Mouse (Mus musculus): ENCODE data around the gene Larp4. TPM values are rescaled to one million over a fixed set of nuclear protein-coding genes. Genes with fewer than 3 reads are reported as not detected.
A peak's percentile ranks its signal among the peaks of the same experiment; 100 is the strongest.

The Larp4 gene
- polyA plus RNA-seq, 1 experiment from 2014 or later = 27.4 TPM

DNA sequence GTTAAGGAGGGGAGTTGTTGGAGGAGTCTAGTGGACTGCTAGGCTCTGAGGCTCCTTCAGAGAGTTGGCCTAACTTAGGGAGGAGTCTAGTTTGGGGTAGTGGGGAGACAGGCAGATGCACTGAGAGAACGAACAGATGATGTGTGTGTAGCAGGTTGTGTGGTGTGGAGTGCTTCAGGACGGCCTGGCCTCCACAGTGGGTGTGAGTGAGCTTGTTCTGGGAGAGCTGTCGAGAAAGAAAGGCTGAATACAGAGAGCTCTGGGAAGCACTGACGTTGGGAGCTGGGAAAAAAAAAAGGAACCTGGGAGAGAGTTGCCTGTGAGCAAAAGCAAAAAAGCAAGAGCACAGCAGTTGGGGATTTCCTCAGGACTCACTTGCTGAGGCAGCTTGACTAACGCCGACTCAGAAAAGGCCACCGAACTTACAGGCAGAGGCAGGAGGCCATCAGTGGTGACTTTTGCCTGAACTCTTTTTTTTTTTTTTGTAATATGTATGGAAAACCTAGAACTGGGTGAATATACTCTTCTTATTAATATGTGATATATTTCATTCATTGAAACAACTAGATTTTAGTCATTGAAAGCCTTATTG is 79.7 kb downstream of the Larp4 start:
- H3K9me3 ChIP-seq (ENCODE audit: control insufficient read depth, low read length) = no peaks in the 10 kb centered on the region
- no peak overlapping the region for H3K4me3 ChIP-seq (replicated peaks; ENCODE audit: low read length)
- ATAC-seq = no peak

DNA sequence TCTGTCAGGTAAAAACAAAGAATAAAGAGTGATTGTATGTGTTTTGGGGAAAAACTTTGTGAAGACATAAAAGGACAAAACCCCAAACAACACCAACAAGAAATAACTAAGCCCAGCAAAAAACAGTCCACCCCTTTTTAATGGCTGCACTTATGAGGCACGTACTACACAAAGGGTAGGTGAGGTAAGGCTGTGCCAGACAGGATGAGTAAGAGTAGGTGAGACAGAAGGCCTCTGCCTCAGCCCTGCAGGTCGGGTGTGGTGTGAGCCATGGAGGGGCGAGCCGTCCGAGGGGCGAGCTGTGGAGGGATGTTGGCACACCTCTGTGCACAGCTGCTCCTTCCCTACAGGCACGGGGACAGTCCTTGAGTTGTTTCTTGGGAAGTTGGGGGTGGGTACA is 81.1 kb downstream of the Larp4 start:
- no peak overlapping the region for H3K27ac ChIP-seq (ENCODE audit: low read length)
- H3K4me1 ChIP-seq (replicated peaks; ENCODE audit: control insufficient read depth, insufficient read depth, low read length) = peaks cover 8% of the 10 kb centered on the region
- WGBS = 72% methylated on average over 7 of the region's 7 CpGs
- ATAC-seq = no peak
- no peaks in the 10 kb centered on the region for H3K9me3 ChIP-seq (ENCODE audit: control insufficient read depth, low read length)
- no peak overlapping the region for H3K9ac ChIP-seq (replicated peaks; ENCODE audit: low read depth, low read length)
- H3K4me2 ChIP-seq (ENCODE audit: low read length) = no peak overlapping the region
- H3K4me3 ChIP-seq (replicated peaks; ENCODE audit: low read length) = no peak overlapping the region
- H3K36me3 ChIP-seq (ENCODE audit: control insufficient read depth, insufficient read depth) = 0 out of 2 replicates have a peak, but pooled peaks cover 6% of the 10 kb centered on the region
- H3K27me3 ChIP-seq (replicated peaks; ENCODE audit: control insufficient read depth, insufficient read depth, low read length) = no peaks in the 10 kb centered on the region

More for the DNA sequence above, 79.7 kb downstream of the Larp4 start:
- Histone ChIP-seq H3K27ac (ENCODE audit: low read length) (no peak overlapping the region), H3K9ac (replicated peaks; ENCODE audit: low read depth, low read length) (no peak overlapping the region), H3K4me1 (replicated peaks; ENCODE audit: control insufficient read depth, insufficient read depth, low read length) (peaks cover 19% of the 10 kb centered on the region), H3K4me2 (ENCODE audit: low read length) (no peak overlapping the region), H3K27me3 (replicated peaks; ENCODE audit: control insufficient read depth, insufficient read depth, low read length) (no peaks in the 10 kb centered on the region), H3K36me3 (ENCODE audit: control insufficient read depth, insufficient read depth) (0 out of 2 replicates have a peak, but pooled peaks cover 6% of the 10 kb centered on the region)
- 68% methylated on average over 7 of the region's 7 CpGs for WGBS

DNA sequence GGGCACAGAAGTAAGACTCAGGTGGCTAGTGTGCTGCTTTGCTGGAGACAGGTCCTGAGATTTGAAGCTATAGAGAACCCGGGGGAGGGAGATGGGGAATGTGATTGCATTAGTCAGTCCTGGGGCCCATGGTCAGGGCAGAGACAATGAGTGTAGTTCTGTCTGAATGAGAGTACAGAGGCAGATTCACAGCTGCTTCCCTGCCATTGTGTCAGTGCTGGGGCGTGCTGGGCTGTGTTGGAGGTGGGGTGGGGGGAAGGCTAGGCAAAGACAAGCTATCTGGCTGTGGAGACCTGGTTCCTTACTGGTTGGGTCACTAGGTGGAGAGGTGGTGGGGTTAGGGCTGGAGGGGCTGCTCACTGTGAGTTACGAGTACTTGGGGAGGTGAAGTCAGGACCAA is 82.9 kb downstream of the Larp4 start:
- WGBS = 43% methylated on average over 3 of the region's 3 CpGs
- Histone ChIP-seq H3K36me3 (ENCODE audit: control insufficient read depth, insufficient read depth) (0 out of 2 replicates have a peak, but pooled peaks cover 3% of the 10 kb centered on the region), H3K4me2 (ENCODE audit: low read length) (no peak overlapping the region), H3K27ac (ENCODE audit: low read length) (peak overlapping the region; percentile 5; the same call in 1 of the 2 replicates), H3K9ac (replicated peaks; ENCODE audit: low read depth, low read length) (no peak overlapping the region), H3K9me3 (ENCODE audit: control insufficient read depth, low read length) (no peaks in the 10 kb centered on the region), H3K4me1 (replicated peaks; ENCODE audit: control insufficient read depth, insufficient read depth, low read length) (peaks cover 5% of the 10 kb centered on the region; the same call in 1 of the 2 replicates), H3K4me3 (replicated peaks; ENCODE audit: low read length) (no peak overlapping the region), H3K27me3 (replicated peaks; ENCODE audit: control insufficient read depth, insufficient read depth, low read length) (no peaks in the 10 kb centered on the region)
- ATAC-seq = no peak

DNA sequence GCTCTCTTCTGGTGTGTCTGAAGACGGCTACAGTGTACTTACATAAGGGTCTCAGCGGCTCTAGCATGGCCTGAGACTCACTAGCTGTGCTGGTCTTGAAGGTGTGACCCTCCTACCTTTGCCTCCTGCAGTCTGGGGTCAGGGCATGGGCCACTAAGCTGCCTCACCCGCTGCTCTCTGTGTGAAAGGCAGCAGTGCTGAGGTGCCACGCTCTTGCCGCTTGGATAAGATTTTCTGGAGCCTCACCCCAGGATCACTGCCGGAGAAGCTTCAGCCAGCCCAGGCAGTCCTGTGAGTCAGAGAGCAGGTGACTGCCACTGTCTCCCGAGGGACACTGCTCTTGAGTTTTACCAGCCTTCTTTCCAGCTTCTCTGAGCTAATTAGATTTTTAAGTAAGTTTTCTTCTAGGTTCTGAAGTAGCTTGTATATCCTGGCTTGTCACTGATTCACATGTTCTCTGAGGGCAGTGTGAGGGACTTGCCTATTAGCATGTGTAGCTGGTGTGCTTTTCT is 86.6 kb downstream of the Larp4 start:
- no peak for ATAC-seq
- no peaks in the 10 kb centered on the region for H3K9me3 ChIP-seq (ENCODE audit: control insufficient read depth, low read length)
- no peak overlapping the region for H3K4me2 ChIP-seq (ENCODE audit: low read length)
- 95% methylated on average over 7 of the region's 7 CpGs for WGBS
- no peaks in the 10 kb centered on the region for H3K36me3 ChIP-seq (ENCODE audit: control insufficient read depth, insufficient read depth)
- H3K27ac ChIP-seq (ENCODE audit: low read length) = no peak overlapping the region
- H3K4me1 ChIP-seq (replicated peaks; ENCODE audit: control insufficient read depth, insufficient read depth, low read length) = peaks cover 7% of the 10 kb centered on the region
- H3K9ac ChIP-seq (replicated peaks; ENCODE audit: low read depth, low read length) = no peak overlapping the region
- no peaks in the 10 kb centered on the region for H3K27me3 ChIP-seq (replicated peaks; ENCODE audit: control insufficient read depth, insufficient read depth, low read length)
- no peak overlapping the region for H3K4me3 ChIP-seq (replicated peaks; ENCODE audit: low read length)

DNA sequence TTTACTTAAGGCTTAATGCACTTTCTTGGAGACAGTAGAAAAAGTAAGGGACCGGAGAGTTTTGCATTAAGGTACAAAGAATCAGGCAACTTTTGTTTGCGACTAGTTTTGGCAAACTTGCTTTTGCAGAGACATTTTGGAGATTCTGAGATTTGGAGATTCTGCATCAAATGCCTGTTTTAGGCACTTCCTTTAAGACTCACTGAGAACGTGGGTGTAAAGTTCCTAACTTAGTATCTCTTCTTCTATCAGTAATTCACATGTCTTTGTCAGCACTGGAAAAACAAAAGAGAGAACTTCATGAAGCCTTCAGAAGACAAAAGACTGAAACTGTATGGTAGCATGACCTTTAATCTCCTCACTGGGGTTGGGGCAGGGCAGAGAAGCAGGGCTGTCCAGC is 87.8 kb downstream of the Larp4 start:
- no peak overlapping the region for H3K27ac ChIP-seq (ENCODE audit: low read length)
- WGBS = 84% methylated on average over 3 of the region's 3 CpGs
- no peak overlapping the region for H3K9ac ChIP-seq (replicated peaks; ENCODE audit: low read depth, low read length)
- H3K4me3 ChIP-seq (replicated peaks; ENCODE audit: low read length) = no peak overlapping the region
- no peaks in the 10 kb centered on the region for H3K36me3 ChIP-seq (ENCODE audit: control insufficient read depth, insufficient read depth)
- no peaks in the 10 kb centered on the region for H3K27me3 ChIP-seq (replicated peaks; ENCODE audit: control insufficient read depth, insufficient read depth, low read length)
- H3K4me2 ChIP-seq (ENCODE audit: low read length) = no peak overlapping the region
- no peak for ATAC-seq
- no peaks in the 10 kb centered on the region for H3K9me3 ChIP-seq (ENCODE audit: control insufficient read depth, low read length)
- peaks cover 5% of the 10 kb centered on the region for H3K4me1 ChIP-seq (replicated peaks; ENCODE audit: control insufficient read depth, insufficient read depth, low read length)

DNA sequence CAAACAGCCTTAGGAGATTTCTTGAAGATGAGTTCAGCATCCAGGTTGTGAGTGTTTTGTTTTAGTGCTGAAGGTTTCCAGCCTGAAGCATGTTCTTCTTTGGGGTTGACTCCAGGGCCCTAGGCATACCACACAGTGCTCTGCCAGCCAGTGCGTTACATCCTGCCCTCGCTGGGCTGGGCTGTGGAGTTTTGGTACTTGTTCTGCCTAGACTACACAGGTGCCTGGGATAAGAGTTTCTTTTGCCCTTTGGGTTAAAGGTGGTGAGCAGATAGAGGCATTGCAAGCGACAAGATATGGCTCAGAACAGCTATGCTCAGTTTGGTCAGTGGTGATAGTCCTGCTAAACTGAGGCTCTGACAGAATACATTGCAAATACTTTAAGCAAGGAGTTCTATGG is 88.3 kb downstream of the Larp4 start:
- 94% methylated on average over 3 of the region's 3 CpGs for WGBS
- peaks cover 3% of the 10 kb centered on the region; the same call in 1 of the 2 replicates for H3K4me1 ChIP-seq (replicated peaks; ENCODE audit: control insufficient read depth, insufficient read depth, low read length)

DNA sequence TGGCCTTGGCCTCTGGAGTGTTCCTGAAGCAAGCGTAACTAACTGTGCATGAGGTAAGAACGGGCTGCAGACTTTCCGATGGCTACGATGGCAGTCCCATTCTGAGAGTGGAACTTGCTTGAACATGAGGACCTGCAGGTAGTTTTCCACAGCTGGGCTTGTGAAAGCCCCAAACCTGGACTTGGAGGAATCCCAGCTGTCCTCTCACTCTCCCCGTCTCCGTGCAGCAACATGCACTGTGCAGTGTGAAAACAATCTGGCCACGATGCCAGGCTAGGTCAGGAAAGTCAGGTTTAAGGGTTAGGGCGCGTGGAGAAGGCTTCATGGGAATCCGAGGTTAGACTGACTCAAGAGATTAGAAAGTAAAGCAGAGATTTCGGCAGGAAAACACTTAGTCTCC is 89.0 kb downstream of the Larp4 start:
- Histone ChIP-seq H3K36me3 (ENCODE audit: control insufficient read depth, insufficient read depth) (no peaks in the 10 kb centered on the region), H3K27me3 (replicated peaks; ENCODE audit: control insufficient read depth, insufficient read depth, low read length) (no peaks in the 10 kb centered on the region), H3K4me2 (ENCODE audit: low read length) (no peak overlapping the region), H3K9ac (replicated peaks; ENCODE audit: low read depth, low read length) (no peak overlapping the region), H3K4me1 (replicated peaks; ENCODE audit: control insufficient read depth, insufficient read depth, low read length) (peaks cover 3% of the 10 kb centered on the region; the same call in 1 of the 2 replicates), H3K4me3 (replicated peaks; ENCODE audit: low read length) (no peak overlapping the region), H3K27ac (ENCODE audit: low read length) (no peak overlapping the region), H3K9me3 (ENCODE audit: control insufficient read depth, low read length) (no peaks in the 10 kb centered on the region)
- 79% methylated on average over 11 of the region's 11 CpGs for WGBS
- ATAC-seq = no peak

More for the DNA sequence above, 88.3 kb downstream of the Larp4 start:
- Histone ChIP-seq H3K4me2 (ENCODE audit: low read length) (no peak overlapping the region), H3K27ac (ENCODE audit: low read length) (no peak overlapping the region), H3K4me3 (replicated peaks; ENCODE audit: low read length) (no peak overlapping the region), H3K9me3 (ENCODE audit: control insufficient read depth, low read length) (no peaks in the 10 kb centered on the region), H3K36me3 (ENCODE audit: control insufficient read depth, insufficient read depth) (no peaks in the 10 kb centered on the region), H3K27me3 (replicated peaks; ENCODE audit: control insufficient read depth, insufficient read depth, low read length) (no peaks in the 10 kb centered on the region), H3K9ac (replicated peaks; ENCODE audit: low read depth, low read length) (no peak overlapping the region)
- ATAC-seq = no peak

DNA sequence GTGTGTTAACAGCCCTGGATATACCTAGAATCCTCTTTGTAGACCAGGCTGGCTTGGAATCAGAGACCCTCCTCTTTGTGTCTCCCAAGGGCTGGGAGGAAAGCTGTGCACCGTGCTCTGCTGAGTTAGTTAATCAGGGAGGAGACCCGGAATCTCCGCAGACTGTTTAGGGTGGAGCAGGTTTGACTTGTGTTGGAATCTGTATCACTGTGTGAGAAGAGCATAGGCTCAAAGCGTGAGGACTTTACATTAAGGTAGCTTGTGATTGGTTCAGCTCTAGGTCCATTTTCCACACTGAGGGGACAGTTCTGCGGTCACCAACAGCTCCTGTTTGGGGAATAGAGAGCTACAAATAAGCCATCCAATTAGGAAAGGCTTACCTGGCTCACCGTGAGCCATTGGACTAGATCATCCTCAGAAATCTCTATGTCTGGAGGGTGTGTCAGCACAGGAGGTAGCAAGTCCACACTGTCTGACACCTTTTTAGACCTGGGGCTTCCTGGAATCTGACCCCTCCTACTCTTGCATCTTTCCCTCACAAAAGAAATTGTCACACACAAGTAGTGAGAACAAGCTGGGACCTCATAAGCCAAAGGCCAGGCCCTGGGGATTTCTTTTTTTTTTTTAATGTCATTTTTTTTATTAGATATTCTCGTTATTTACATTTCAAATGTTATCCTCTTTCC is 89.9 kb downstream of the Larp4 start:
- Histone ChIP-seq H3K4me3 (replicated peaks; ENCODE audit: low read length) (no peak overlapping the region), H3K27me3 (replicated peaks; ENCODE audit: control insufficient read depth, insufficient read depth, low read length) (no peaks in the 10 kb centered on the region), H3K4me1 (replicated peaks; ENCODE audit: control insufficient read depth, insufficient read depth, low read length) (peaks cover 3% of the 10 kb centered on the region; the same call in 1 of the 2 replicates), H3K27ac (ENCODE audit: low read length) (no peak overlapping the region), H3K36me3 (ENCODE audit: control insufficient read depth, insufficient read depth) (no peaks in the 10 kb centered on the region), H3K9ac (replicated peaks; ENCODE audit: low read depth, low read length) (no peak overlapping the region), H3K4me2 (ENCODE audit: low read length) (no peak overlapping the region), H3K9me3 (ENCODE audit: control insufficient read depth, low read length) (no peaks in the 10 kb centered on the region)
- 74% methylated on average over 7 of the region's 7 CpGs for WGBS
- no peak for ATAC-seq

DNA sequence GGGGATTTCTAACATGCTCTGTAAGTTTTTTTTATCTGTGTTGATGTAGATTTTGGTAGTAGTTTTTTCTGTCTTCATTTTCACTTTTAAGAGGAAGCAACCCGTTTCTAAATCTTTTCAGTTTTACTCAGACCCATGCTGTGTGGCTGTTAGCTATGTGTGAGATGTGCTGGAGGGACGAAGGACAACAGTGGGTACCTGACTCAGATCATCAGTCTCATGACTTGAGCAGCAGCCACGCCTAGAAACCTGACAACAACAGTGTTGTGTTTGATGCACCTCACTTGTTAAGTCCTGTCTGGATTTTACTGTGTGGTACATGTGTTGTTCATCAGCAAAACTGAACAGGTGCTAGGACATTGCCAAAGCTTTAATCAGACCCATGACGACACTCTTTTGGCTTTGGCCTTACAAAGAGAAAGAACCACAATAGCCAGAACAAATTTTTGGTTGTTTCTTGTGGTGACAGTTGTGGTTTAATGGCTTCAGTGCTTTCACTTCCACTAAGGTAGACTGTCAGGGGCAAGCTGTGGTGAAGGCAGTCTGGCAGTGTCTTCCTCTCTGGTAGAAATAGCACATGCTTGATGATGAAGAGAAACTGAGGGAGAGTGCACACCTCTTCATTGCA is 90.8 kb downstream of the Larp4 start:
- ATAC-seq = no peak
- H3K9ac ChIP-seq (replicated peaks; ENCODE audit: low read depth, low read length) = no peak overlapping the region
- H3K4me2 ChIP-seq (ENCODE audit: low read length) = no peak overlapping the region
- H3K4me1 ChIP-seq (replicated peaks; ENCODE audit: control insufficient read depth, insufficient read depth, low read length) = peaks cover 3% of the 10 kb centered on the region; the same call in 1 of the 2 replicates
- no peaks in the 10 kb centered on the region for H3K9me3 ChIP-seq (ENCODE audit: control insufficient read depth, low read length)
- no peak overlapping the region for H3K27ac ChIP-seq (ENCODE audit: low read length)
- 80% methylated on average over 4 of the region's 4 CpGs for WGBS
- H3K36me3 ChIP-seq (ENCODE audit: control insufficient read depth, insufficient read depth) = no peaks in the 10 kb centered on the region
- no peaks in the 10 kb centered on the region for H3K27me3 ChIP-seq (replicated peaks; ENCODE audit: control insufficient read depth, insufficient read depth, low read length)
- H3K4me3 ChIP-seq (replicated peaks; ENCODE audit: low read length) = no peak overlapping the region
